Mouse (Mus musculus) C2C12 (cell line): ENCODE measurements around the gene Fam83b. TPM values are rescaled to one million over a fixed set of nuclear protein-coding genes. Genes with fewer than 3 reads are reported as not detected.

Experiments
- H3K27me3 ChIP-seq: one replicate; pipeline ENCODE4 v1.6.1; 2011; ENCODE audit not compliant: control insufficient read depth, insufficient read depth, insufficient read length
- H3K36me3 ChIP-seq: one replicate; pipeline ENCODE4 v1.6.1; 2011; ENCODE audit not compliant: control insufficient read depth, insufficient read depth
- H3K4me3 ChIP-seq: one replicate; pipeline ENCODE4 v1.5.1; 2011; ENCODE audit warnings: mild to moderate bottlenecking, control low read depth; ENCODE audit not compliant: poor library complexity, insufficient read depth, severe bottlenecking
- H3K79me2 ChIP-seq: one replicate; pipeline ENCODE4 v1.6.1; 2011; ENCODE audit not compliant: control insufficient read depth, insufficient read depth
- H3K79me3 ChIP-seq: one replicate; pipeline ENCODE4 v1.6.1; 2011; ENCODE audit warnings: low read depth, control low read depth
- H3ac ChIP-seq: one replicate; pipeline ENCODE3; 2011; ENCODE audit warnings: low read depth; ENCODE audit not compliant: control insufficient read depth, insufficient read length
- CEBPB ChIP-seq: IDR thresholded peaks from one replicate; pipeline ENCODE4 v1.6.1; 2011; ENCODE audit warnings: low read depth, mild to moderate bottlenecking, control low read depth, moderate library complexity
- CTCF ChIP-seq: IDR thresholded peaks from one replicate; pipeline ENCODE4 v1.5.1; 2011; ENCODE audit not compliant: control insufficient read depth, insufficient read depth, insufficient read length
- FOSL1 ChIP-seq: IDR thresholded peaks from one replicate; pipeline ENCODE4 v1.8.0; 2011; ENCODE audit warnings: mild to moderate bottlenecking, low read length; ENCODE audit not compliant: poor library complexity, insufficient read depth, severe bottlenecking
- MAX ChIP-seq: IDR thresholded peaks from one replicate; pipeline ENCODE4 v1.6.1; 2011; ENCODE audit warnings: mild to moderate bottlenecking, control low read depth
- MYOD1 ChIP-seq: IDR thresholded peaks from one replicate; pipeline ENCODE4 v1.6.1; 2011; ENCODE audit warnings: low read depth; ENCODE audit not compliant: control insufficient read depth, insufficient read length
- MYOG ChIP-seq: IDR thresholded peaks from one replicate; pipeline ENCODE4 v1.6.1; 2011; ENCODE audit not compliant: control insufficient read depth, insufficient read length; ENCODE audit errors: extremely low read depth
- USF1 ChIP-seq: IDR thresholded peaks from one replicate; pipeline ENCODE4 v1.6.1; 2011; ENCODE audit warnings: low read depth, mild to moderate bottlenecking, control low read depth, moderate library complexity
- polyA plus RNA-seq: library from polyadenylated mRNA; unstranded; fragments of >200 nt; fragmentation: generic; extraction: Trizol; gene quantifications from one replicate; pipeline ENCODE4 v1.2.1, GENCODE M21; 2012; ENCODE audit warnings: missing spikeins

Gene Fam83b
- polyA plus RNA-seq, 1 experiment, result not detected

GRCm38 (mm10) chr9:76583943-76584342 lies 17.0 kb upstream of the Fam83b start:
- H3K36me3 ChIP-seq, result no peaks in the 10 kb centered on the region
- no peaks in the 10 kb centered on the region for H3K27me3 ChIP-seq
- H3ac ChIP-seq, result no peak overlapping the region
- no peaks in the 10 kb centered on the region for H3K79me2 ChIP-seq
- no peak overlapping the region for H3K4me3 ChIP-seq
- H3K79me3 ChIP-seq, result no peaks in the 10 kb centered on the region
- TF ChIP-seq CTCF, result no peak
- no peak for TF ChIP-seq MYOD1
- TF ChIP-seq CEBPB, result no peak
- TF ChIP-seq MYOG, result no peak
- TF ChIP-seq USF1, result no peak
- TF ChIP-seq MAX, result no peak
- no peak for TF ChIP-seq FOSL1

GRCm38 (mm10) chr9:76581966-76582365 lies 15.1 kb upstream of the Fam83b start:
- Histone ChIP-seq H3K27me3 (no peaks in the 10 kb centered on the region), H3K79me3 (no peaks in the 10 kb centered on the region), H3K36me3 (no peaks in the 10 kb centered on the region), H3ac (no peak overlapping the region), H3K4me3 (no peak overlapping the region), H3K79me2 (no peaks in the 10 kb centered on the region)
- TF ChIP-seq MAX (no peak), FOSL1 (no peak), USF1 (no peak), MYOD1 (no peak), CEBPB (no peak), MYOG (no peak), CTCF (no peak)

GRCm38 (mm10) chr9:76567281-76567655 lies 352 bp upstream of the Fam83b start:
- H3K27me3 ChIP-seq, result no peaks in the 10 kb centered on the region
- no peaks in the 10 kb centered on the region for H3K36me3 ChIP-seq
- TF ChIP-seq MYOG, result no peak
- no peak for TF ChIP-seq USF1
- no peak for TF ChIP-seq FOSL1
- TF ChIP-seq CEBPB, result no peak
- no peak for TF ChIP-seq MAX
- TF ChIP-seq MYOD1, result no peak
- TF ChIP-seq CTCF, result no peak
- no peak overlapping the region for H3K4me3 ChIP-seq
- H3ac ChIP-seq, result no peak overlapping the region
- H3K79me2 ChIP-seq, result no peaks in the 10 kb centered on the region
- no peaks in the 10 kb centered on the region for H3K79me3 ChIP-seq

GRCm38 (mm10) chr9:76565656-76566055 lies 1.3 kb downstream of the Fam83b start:
- Histone ChIP-seq H3K4me3 (no peak overlapping the region), H3K79me2 (no peaks in the 10 kb centered on the region), H3K27me3 (no peaks in the 10 kb centered on the region), H3K36me3 (no peaks in the 10 kb centered on the region), H3ac (no peak overlapping the region), H3K79me3 (no peaks in the 10 kb centered on the region)
- no peak for TF ChIP-seq MYOG
- TF ChIP-seq MYOD1, result peak; percentile 88
- TF ChIP-seq USF1, result no peak

GRCm38 (mm10) chr9:76564071-76564470 lies 2.8 kb downstream of the Fam83b start:
- Histone ChIP-seq H3K4me3 (no peak overlapping the region), H3ac (no peak overlapping the region), H3K27me3 (no peaks in the 10 kb centered on the region), H3K79me2 (no peaks in the 10 kb centered on the region), H3K36me3 (no peaks in the 10 kb centered on the region), H3K79me3 (no peaks in the 10 kb centered on the region)
- TF ChIP-seq MYOG, result no peak
- TF ChIP-seq MAX, result no peak
- no peak for TF ChIP-seq FOSL1
- TF ChIP-seq MYOD1, result no peak
- no peak for TF ChIP-seq CEBPB
- no peak for TF ChIP-seq USF1
- no peak for TF ChIP-seq CTCF

GRCm38 (mm10) chr9:76562794-76563193 lies 4.1 kb downstream of the Fam83b start:
- Histone ChIP-seq H3ac (no peak overlapping the region), H3K4me3 (no peak overlapping the region)
- TF ChIP-seq CTCF (no peak), FOSL1 (no peak), MYOG (no peak), MYOD1 (no peak), CEBPB (no peak), USF1 (no peak), MAX (no peak)

More at GRCm38 (mm10) chr9:76562794-76563193, 4.1 kb downstream of the Fam83b start:
- H3K79me2 ChIP-seq, result no peaks in the 10 kb centered on the region
- H3K27me3 ChIP-seq, result no peaks in the 10 kb centered on the region
- H3K36me3 ChIP-seq, result no peaks in the 10 kb centered on the region
- H3K79me3 ChIP-seq, result no peaks in the 10 kb centered on the region
